Mouse (Mus musculus): Measurements from ENCODE around the gene Auts2.

DNA sequence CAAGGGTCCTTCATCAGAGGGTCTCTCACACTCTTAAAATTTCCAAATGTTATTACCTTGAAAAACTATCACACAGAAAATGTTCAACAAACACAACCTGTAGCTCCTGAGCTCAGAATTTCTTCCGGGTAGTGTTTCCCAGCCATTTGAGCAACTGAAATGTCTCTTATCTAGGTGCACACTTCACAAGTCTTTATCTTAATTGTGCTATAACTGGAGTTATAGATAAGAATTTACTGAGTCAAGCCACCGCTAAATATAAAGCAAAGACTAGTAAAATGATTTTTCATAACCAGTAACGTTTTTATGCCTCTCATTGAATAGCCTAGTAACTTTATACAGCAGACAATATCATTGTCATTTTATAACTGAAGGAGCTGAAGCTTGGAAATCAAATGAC is 273.1 kb downstream of the Auts2 start:
- TF ChIP-seq CTCF (IDR thresholded peaks at IDR 0.05; ENCODE audit: insufficient read depth, low read length) (no peak), POLR2A (IDR thresholded peaks at IDR 0.05; ENCODE audit: borderline replicate concordance, extremely low read depth, low read depth, low read length) (no peak)

All from lung, adult 2 months (tissue).